Mouse (Mus musculus): ENCODE results near the gene Pcmtd2. TPM values are rescaled to one million over a fixed set of nuclear protein-coding genes. Genes with fewer than 3 reads are reported as not detected.
A peak's percentile ranks its signal among the peaks of the same experiment; 100 is the strongest.
"Not testable (repeated sequence)": the region's sequence is repeated elsewhere in the genome, so short reads cannot be mapped to it uniquely, and the experiment has no call there.

The Pcmtd2 gene
- polyA plus RNA-seq (2015; fragmentation: Nextera tagmentation; extraction: Ambion mirVana): 39.7 and 41.2 TPM in 2 replicates

DNA sequence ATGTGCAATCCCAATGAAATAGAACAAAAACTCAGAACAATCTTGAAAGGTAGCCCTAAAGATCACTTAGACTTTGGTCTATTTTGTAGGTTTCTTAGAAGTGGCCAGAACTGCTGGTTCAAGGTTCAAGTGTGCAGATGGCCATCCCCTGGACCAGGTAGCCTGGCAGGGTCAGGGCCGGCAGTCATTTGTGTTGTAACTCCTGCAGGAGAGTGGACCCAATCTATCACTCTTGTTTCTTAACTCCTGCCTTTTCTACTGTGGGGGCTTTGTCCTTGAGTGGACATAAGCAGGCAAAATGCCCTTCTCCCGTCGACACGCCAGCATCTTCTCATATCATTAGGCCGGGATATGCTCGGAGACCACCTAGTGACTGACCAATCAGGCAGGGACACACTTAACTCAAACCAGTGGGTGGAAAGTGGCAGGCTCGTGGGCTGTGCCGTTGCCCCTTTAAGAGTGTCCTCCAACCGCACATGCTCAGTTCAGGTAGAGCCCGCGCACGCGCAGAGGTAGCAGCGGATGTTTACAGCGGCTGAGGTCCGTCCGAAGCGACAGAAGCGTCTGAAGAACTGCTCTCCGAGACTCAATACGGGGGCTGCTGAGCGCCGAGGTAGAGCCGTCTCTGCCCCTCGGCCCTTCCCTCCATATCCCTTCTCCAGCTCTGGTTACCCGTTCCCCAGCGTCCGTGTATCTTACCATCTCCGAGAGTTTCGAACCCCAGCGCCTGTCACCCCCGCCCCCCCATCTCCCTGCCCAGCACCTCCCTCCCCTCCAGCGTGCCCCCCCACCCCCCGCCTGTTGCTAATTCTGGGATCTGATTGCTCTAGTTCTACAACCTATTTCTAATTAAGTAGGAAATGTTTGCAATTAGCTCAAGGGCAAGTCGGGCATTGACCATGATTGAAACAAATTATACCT, at the start of gene Pcmtd2:
Gene Pcmtd2 (plus strand): TSS at position 483 of the 921 bp plus-strand sequence.
- H3K27ac ChIP-seq (ENCODE audit: low read length): peak within 1 kb of the TSS; percentile 73
- under 1% methylated on average over 35 of the region's 35 CpGs for WGBS
- H3K4me2 ChIP-seq (ENCODE audit: low read depth, low read length): peak within 1 kb of the TSS; percentile 81
- peak within 1 kb of the TSS; percentile 64 for H3K4me3 ChIP-seq (ENCODE audit: low read length)
- peak; percentile 99 for ATAC-seq (ENCODE audit: low read depth)
- H3K36me3 ChIP-seq (ENCODE audit: control insufficient read depth, insufficient read depth, low read length): peaks cover 4% of the 10 kb centered on the region
- peak within 1 kb of the TSS; percentile 75 for H3K9ac ChIP-seq (ENCODE audit: low read length)
- H3K27me3 ChIP-seq (ENCODE audit: control insufficient read depth, insufficient read depth, low read depth, low read length): no peaks in the 10 kb centered on the region
- H3K9me3 ChIP-seq (ENCODE audit: control insufficient read depth, low read length): no peaks in the 10 kb centered on the region
- H3K4me1 ChIP-seq (replicated peaks; ENCODE audit: control insufficient read depth, insufficient read depth, low read length): peaks cover 7% of the 10 kb centered on the region

DNA sequence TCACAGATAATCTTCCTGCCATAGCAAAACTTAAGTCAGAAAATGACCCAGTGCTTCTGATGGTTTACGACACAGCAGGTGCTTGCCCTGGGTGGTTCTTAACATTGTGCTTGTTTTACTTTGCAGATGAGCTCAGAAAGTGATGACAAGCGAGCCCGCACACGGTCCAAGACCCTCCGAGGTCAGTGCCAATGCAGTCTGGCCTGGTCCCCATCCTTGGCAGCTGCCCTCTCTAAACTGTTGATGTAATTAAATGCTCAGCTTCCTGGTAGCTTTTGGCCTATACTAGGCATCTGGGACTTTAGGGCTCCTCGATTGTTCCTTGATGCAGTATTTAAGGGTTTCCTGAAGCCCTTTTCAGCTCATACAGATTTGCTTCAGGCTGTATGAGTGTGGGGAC, 48.3 kb upstream of the Pcmtd2 start:
- Histone ChIP-seq H3K9me3 (ENCODE audit: control insufficient read depth, low read length) (no peaks in the 10 kb centered on the region), H3K36me3 (ENCODE audit: control insufficient read depth, insufficient read depth, low read length) (no peaks in the 10 kb centered on the region), H3K27me3 (ENCODE audit: control insufficient read depth, insufficient read depth, low read depth, low read length) (no peaks in the 10 kb centered on the region), H3K9ac (ENCODE audit: low read length) (no peak overlapping the region), H3K27ac (ENCODE audit: low read length) (no peak overlapping the region), H3K4me3 (ENCODE audit: low read length) (no peak overlapping the region), H3K4me2 (ENCODE audit: low read depth, low read length) (no peak overlapping the region), H3K4me1 (replicated peaks; ENCODE audit: control insufficient read depth, insufficient read depth, low read length) (no peaks in the 10 kb centered on the region)
- WGBS: 73% methylated on average over 6 of the region's 6 CpGs
- no peak for ATAC-seq (ENCODE audit: low read depth)

DNA sequence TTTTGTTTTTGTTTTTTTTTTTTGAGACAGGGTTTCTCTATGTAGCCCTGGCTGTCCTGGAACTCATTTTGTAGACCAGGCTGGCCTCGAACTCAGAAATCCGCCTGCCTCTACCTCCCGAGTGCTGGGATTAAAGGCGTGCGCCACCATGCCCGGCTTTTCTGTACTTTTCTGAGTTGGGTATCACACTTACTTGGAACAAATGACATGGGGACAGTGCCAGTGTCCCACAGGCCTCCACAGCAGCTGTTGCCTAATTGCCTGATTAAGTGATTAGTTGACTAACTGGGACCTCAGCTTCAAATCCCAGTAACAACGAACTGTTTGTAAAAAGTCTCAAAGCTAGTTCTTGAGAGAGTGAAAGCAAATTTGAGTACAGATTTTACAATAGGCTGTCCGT, 44.5 kb upstream of the Pcmtd2 start:
- not testable (repeated sequence) for ATAC-seq (ENCODE audit: low read depth); H3K9me3 ChIP-seq (ENCODE audit: control insufficient read depth, low read length); H3K4me2 ChIP-seq (ENCODE audit: low read depth, low read length); H3K36me3 ChIP-seq (ENCODE audit: control insufficient read depth, insufficient read depth, low read length); H3K4me3 ChIP-seq (ENCODE audit: low read length); H3K27me3 ChIP-seq (ENCODE audit: control insufficient read depth, insufficient read depth, low read depth, low read length); H3K27ac ChIP-seq (ENCODE audit: low read length); H3K9ac ChIP-seq (ENCODE audit: low read length); H3K4me1 ChIP-seq (replicated peaks; ENCODE audit: control insufficient read depth, insufficient read depth, low read length)
- WGBS: 75% methylated on average over 8 of the region's 8 CpGs

DNA sequence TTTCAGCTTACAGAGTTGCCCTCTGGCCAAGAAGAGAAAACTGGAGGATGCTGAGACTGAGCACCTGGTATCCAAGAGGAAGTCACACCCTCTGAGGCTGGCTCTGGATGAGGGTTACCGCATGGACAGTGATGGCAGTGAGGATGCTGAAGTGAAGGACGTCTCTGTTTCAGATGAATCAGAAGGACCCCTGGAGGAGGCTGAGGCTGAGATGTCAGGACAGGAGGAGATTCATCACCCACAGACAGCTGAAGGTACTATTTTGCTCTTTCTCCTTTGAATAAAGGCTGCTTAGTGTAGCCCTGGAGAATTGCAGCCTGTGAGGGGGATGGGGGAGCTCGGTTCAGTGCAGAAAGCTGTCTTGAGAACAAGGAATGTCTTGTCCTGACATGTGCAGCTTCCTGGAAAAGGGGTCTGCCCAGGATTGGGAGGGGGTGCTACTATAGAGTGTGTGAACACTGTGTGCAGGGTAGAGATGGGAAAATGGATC, 42.0 kb upstream of the Pcmtd2 start:
- H3K9ac ChIP-seq (ENCODE audit: low read length): no peak overlapping the region
- H3K27me3 ChIP-seq (ENCODE audit: control insufficient read depth, insufficient read depth, low read depth, low read length): no peaks in the 10 kb centered on the region
- H3K36me3 ChIP-seq (ENCODE audit: control insufficient read depth, insufficient read depth, low read length): no peaks in the 10 kb centered on the region
- WGBS: 48% methylated on average over 3 of the region's 3 CpGs
- H3K4me2 ChIP-seq (ENCODE audit: low read depth, low read length): no peak overlapping the region
- H3K27ac ChIP-seq (ENCODE audit: low read length): no peak overlapping the region
- H3K4me3 ChIP-seq (ENCODE audit: low read length): no peak overlapping the region
- no peak for ATAC-seq (ENCODE audit: low read depth)
- no peaks in the 10 kb centered on the region for H3K4me1 ChIP-seq (replicated peaks; ENCODE audit: control insufficient read depth, insufficient read depth, low read length)
- no peaks in the 10 kb centered on the region for H3K9me3 ChIP-seq (ENCODE audit: control insufficient read depth, low read length)

DNA sequence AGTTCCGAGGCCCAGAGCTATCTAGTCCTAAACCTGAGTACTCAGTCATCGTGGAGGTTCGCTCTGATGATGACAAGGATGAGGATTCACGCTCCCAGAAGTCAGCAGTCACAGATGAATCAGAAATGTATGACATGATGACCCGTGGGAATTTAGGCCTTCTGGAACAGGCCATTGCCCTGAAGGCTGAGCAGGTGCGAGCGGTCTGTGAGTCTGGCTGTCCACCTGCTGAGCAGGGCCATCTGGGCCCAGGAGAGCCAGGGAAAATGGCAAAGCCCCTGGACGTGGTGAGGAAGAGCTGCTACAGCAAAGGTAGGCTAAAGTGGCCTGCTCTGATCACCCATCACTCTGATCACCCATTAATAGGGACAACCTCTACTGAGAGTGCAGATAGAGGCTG, 40.0 kb upstream of the Pcmtd2 start:
- ATAC-seq (ENCODE audit: low read depth): no peak
- H3K36me3 ChIP-seq (ENCODE audit: control insufficient read depth, insufficient read depth, low read length): no peaks in the 10 kb centered on the region
- H3K4me3 ChIP-seq (ENCODE audit: low read length): no peak overlapping the region
- 71% methylated on average over 8 of the region's 8 CpGs for WGBS
- no peaks in the 10 kb centered on the region for H3K4me1 ChIP-seq (replicated peaks; ENCODE audit: control insufficient read depth, insufficient read depth, low read length)
- H3K9ac ChIP-seq (ENCODE audit: low read length): no peak overlapping the region
- H3K9me3 ChIP-seq (ENCODE audit: control insufficient read depth, low read length): no peaks in the 10 kb centered on the region
- H3K27ac ChIP-seq (ENCODE audit: low read length): no peak overlapping the region
- no peaks in the 10 kb centered on the region for H3K27me3 ChIP-seq (ENCODE audit: control insufficient read depth, insufficient read depth, low read depth, low read length)
- H3K4me2 ChIP-seq (ENCODE audit: low read depth, low read length): no peak overlapping the region

DNA sequence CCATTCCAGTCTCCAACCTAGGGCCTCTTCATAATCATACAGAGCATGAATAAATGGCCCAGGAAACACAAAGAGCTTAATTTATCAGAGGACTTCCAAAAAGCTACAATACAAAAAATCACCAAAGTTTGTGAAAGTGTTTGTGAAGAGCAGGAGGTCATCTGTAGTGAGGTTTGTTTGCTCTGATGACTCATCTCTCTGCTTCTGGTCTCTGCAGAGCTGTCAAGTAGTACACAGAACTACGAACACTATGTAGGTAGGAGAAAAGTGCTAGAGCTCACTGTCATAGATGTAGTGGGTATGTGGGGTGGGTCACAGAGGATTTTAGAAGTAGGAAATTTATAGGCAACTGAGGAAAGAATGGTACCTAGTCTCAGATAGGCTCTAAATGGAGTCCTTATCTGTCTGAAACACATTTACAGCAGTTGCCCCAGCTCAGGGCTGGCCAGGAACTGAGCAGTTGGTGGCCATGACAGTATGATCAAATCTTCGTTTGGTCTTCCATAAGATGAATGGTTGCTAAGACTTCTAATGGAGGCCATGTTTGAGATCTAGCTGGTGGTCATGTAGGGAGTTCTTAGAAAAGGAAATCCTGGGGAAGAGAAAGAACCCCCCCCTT, 8.5 kb upstream of the Pcmtd2 start:
- H3K9me3 ChIP-seq (ENCODE audit: control insufficient read depth, low read length): no peaks in the 10 kb centered on the region
- no peak overlapping the region for H3K4me2 ChIP-seq (ENCODE audit: low read depth, low read length)
- WGBS: 43% methylated on average over 2 of the region's 2 CpGs
- no peak overlapping the region for H3K4me3 ChIP-seq (ENCODE audit: low read length)
- ATAC-seq (ENCODE audit: low read depth): no peak
- no peak overlapping the region for H3K9ac ChIP-seq (ENCODE audit: low read length)
- H3K27me3 ChIP-seq (ENCODE audit: control insufficient read depth, insufficient read depth, low read depth, low read length): no peaks in the 10 kb centered on the region
- no peaks in the 10 kb centered on the region for H3K36me3 ChIP-seq (ENCODE audit: control insufficient read depth, insufficient read depth, low read length)
- H3K4me1 ChIP-seq (replicated peaks; ENCODE audit: control insufficient read depth, insufficient read depth, low read length): no peaks in the 10 kb centered on the region
- no peak overlapping the region for H3K27ac ChIP-seq (ENCODE audit: low read length)

DNA sequence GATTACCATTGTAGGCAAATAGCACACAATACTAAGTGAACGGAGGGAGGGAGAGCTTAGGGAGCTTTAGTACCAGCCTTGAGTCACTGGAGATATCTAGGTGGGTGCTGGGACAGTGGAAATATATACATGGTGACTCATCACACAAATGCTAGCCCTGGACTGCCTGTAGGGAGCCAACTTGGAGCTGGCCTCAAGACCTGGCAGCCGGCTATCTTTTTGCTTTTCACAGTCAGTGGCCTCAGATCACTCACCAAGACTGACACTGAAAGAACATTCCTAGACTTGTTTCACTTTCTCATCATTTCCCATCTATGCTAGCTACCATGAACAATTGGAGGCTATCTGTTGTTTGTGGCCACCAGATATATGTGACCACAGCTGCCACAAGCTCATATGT, 4.9 kb upstream of the Pcmtd2 start:
- Histone ChIP-seq H3K27ac (ENCODE audit: low read length) (no peak overlapping the region), H3K4me2 (ENCODE audit: low read depth, low read length) (no peak overlapping the region), H3K4me3 (ENCODE audit: low read length) (no peak overlapping the region), H3K9me3 (ENCODE audit: control insufficient read depth, low read length) (no peaks in the 10 kb centered on the region), H3K4me1 (replicated peaks; ENCODE audit: control insufficient read depth, insufficient read depth, low read length) (peaks cover 3% of the 10 kb centered on the region; the same call in 1 of the 2 replicates), H3K9ac (ENCODE audit: low read length) (no peak overlapping the region), H3K27me3 (ENCODE audit: control insufficient read depth, insufficient read depth, low read depth, low read length) (no peaks in the 10 kb centered on the region), H3K36me3 (ENCODE audit: control insufficient read depth, insufficient read depth, low read length) (no peaks in the 10 kb centered on the region)
- ATAC-seq (ENCODE audit: low read depth): no peak
- WGBS: 66% methylated on average over 2 of the region's 2 CpGs

DNA sequence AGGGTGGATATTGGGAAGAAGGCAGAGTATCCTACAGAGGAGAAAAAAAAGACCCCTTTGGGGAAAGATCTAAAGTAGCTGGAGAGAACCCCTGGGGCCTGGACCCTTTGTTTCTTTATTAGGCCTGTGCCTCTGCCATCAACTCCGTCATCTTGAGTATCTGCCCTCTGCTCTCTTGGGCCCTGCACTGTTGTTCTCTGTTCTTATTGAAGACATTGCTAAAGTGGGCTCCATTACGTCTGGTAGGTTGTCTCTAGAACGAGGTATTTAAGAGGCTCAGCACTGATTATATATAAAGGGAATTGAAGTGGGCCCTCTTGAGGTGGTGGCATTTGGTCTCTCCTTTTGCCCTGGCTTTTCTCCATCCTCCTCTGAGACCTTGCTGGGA, 633 bp downstream of the Pcmtd2 start:
- peak overlapping the region; percentile 64 for H3K4me3 ChIP-seq (ENCODE audit: low read length)
- H3K9ac ChIP-seq (ENCODE audit: low read length): peak overlapping the region; percentile 75
- peak overlapping the region; percentile 73 for H3K27ac ChIP-seq (ENCODE audit: low read length)
- WGBS: 4% methylated on average over 3 of the region's 3 CpGs
- no peaks in the 10 kb centered on the region for H3K27me3 ChIP-seq (ENCODE audit: control insufficient read depth, insufficient read depth, low read depth, low read length)
- H3K9me3 ChIP-seq (ENCODE audit: control insufficient read depth, low read length): no peaks in the 10 kb centered on the region
- H3K4me1 ChIP-seq (replicated peaks; ENCODE audit: control insufficient read depth, insufficient read depth, low read length): peaks cover 7% of the 10 kb centered on the region
- peaks cover 6% of the 10 kb centered on the region for H3K36me3 ChIP-seq (ENCODE audit: control insufficient read depth, insufficient read depth, low read length)
- peak overlapping the region; percentile 81 for H3K4me2 ChIP-seq (ENCODE audit: low read depth, low read length)
- ATAC-seq (ENCODE audit: low read depth): peak; percentile 24; the same call in 1 of the 2 replicates

DNA sequence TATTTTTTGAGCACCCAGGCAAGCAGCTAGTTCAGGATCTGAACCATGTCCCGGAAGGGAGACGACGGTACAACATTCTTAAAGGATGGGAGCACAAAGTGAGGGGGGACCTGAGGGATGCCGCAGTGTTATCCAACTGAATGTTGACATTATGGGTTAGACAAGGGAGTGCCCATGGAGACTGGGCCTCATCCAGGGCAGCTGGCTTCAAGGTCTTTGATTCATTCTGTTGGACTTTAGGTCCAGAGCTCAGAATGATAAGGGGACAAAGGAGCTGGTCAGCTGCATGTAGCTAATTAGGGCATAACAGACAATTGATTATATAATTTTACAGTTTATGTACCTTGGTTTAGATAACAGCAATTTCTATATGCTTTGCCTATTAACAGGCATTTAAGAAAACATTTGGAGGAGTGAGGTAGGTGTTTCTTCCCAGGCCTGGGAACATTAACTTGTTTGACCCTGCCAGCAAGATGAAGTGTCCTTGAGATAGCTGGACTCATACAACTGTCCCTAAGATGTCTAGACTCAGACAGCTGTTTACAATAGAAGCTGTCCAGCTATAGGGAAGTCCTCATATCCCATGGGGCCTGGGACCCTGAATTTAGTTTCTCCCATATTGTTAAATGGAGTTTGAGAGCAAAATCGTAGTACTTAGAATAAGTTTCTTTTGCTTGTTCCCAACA, 8.2 kb downstream of the Pcmtd2 start:
- no peak overlapping the region for H3K4me2 ChIP-seq (ENCODE audit: low read depth, low read length)
- 78% methylated on average over 5 of the region's 5 CpGs for WGBS
- H3K27me3 ChIP-seq (ENCODE audit: control insufficient read depth, insufficient read depth, low read depth, low read length): no peaks in the 10 kb centered on the region
- H3K27ac ChIP-seq (ENCODE audit: low read length): no peak overlapping the region
- no peak overlapping the region for H3K4me3 ChIP-seq (ENCODE audit: low read length)
- peaks cover 20% of the 10 kb centered on the region for H3K36me3 ChIP-seq (ENCODE audit: control insufficient read depth, insufficient read depth, low read length)
- no peak overlapping the region for H3K9ac ChIP-seq (ENCODE audit: low read length)
- no peaks in the 10 kb centered on the region for H3K9me3 ChIP-seq (ENCODE audit: control insufficient read depth, low read length)
- no peaks in the 10 kb centered on the region for H3K4me1 ChIP-seq (replicated peaks; ENCODE audit: control insufficient read depth, insufficient read depth, low read length)
- no peak for ATAC-seq (ENCODE audit: low read depth)

Data from lung, embryonic 16.5 days (tissue).